Mouse (Mus musculus) megakaryocyte, embryonic 14.5 days (primary cell): ENCODE data around the gene Frs2.

Experiments used
- FLI1 ChIP-seq: IDR thresholded peaks from 2 replicates; pipeline ENCODE4 v1.6.1; 2012; ENCODE audit warnings: low read length, inconsistent platforms, mixed read lengths
- GATA1 ChIP-seq: IDR thresholded peaks from 3 replicates; pipeline ENCODE4 v1.6.1; 2012; ENCODE audit warnings: mixed read lengths, low read length, inconsistent platforms, borderline replicate concordance

DNA sequence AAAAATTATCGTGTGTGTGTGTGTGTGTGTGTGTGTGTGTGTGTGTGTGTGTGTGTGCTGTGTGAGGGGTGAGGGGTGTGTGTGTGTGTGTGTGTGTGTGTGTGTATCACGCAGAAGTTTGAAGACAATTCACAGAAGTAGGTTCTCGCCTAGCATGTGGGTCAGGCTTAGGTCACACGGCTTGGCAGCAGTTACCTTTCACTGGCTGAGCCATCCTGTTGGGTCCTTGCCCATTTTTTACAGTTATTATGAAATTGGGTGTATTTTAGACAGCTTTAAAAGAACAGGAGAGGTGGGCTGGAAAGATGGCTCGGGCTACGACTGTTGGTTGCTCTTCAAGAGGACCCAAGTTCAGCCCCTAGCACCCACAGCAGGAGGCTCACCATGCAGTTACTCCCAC lies 18.3 kb downstream of the Frs2 start:
- TF ChIP-seq GATA1 (no peak), FLI1 (no peak)
